Mouse (Mus musculus) MEL (cell line): ENCODE results near the gene Sapcd2. TPM values are rescaled to one million over a fixed set of nuclear protein-coding genes. Genes with fewer than 3 reads are reported as not detected.

ENCODE experiments used
- DNase-seq: peaks from one replicate; pipeline ENCODE4 v3.0.0; 2011; ENCODE audit warnings: low read depth, low spot score
- H3K27ac ChIP-seq: 2 replicates; pipeline ENCODE4 v1.5.1; 2012; ENCODE audit warnings: low read depth, mild to moderate bottlenecking, control low read depth, low read length, moderate library complexity; ENCODE audit not compliant: control insufficient read depth
- H3K27me3 ChIP-seq, 2 experiments: fragments of 150-350 bp in 1 of 2; sonication (generic) in 1 of 2; 2 replicates each; pipeline ENCODE4 v1.6.1; 2012; ENCODE audit warnings: low read length in 2 of 2, mild to moderate bottlenecking in 2 of 2, improper control_type of control experiment in 1 of 2, moderate library complexity in 1 of 2; ENCODE audit not compliant: insufficient read depth in 2 of 2, control insufficient read depth in 1 of 2
- H3K36me3 ChIP-seq, 2 experiments: 2 replicates each; pipeline ENCODE4 v1.6.1; 2012 to 2014; ENCODE audit warnings: low read length in 2 of 2, improper control_type of control experiment in 1 of 2, inconsistent platforms in 1 of 2, mild to moderate bottlenecking in 1 of 2; ENCODE audit not compliant: insufficient read depth in 2 of 2, control insufficient read depth in 1 of 2
- H3K4me1 ChIP-seq, 2 experiments: fragments of 150-350 bp in 1 of 2; sonication (generic) in 1 of 2; 2 replicates each; pipeline ENCODE4 v1.6.1; 2012; ENCODE audit warnings: low read length in 2 of 2, improper control_type of control experiment in 1 of 2, mild to moderate bottlenecking in 1 of 2; ENCODE audit not compliant: insufficient read depth in 2 of 2, control insufficient read depth in 1 of 2
- H3K4me3 ChIP-seq, 2 experiments: fragments of 150-350 bp in 1 of 2; sonication (generic) in 1 of 2; 2 replicates each; pipeline ENCODE4 v1.5.1; 2012; ENCODE audit warnings: low read depth in 2 of 2, low read length in 2 of 2, mild to moderate bottlenecking in 2 of 2, moderate library complexity in 2 of 2, control low read depth in 1 of 2, improper control_type of control experiment in 1 of 2; ENCODE audit not compliant: control insufficient read depth in 1 of 2, insufficient read depth in 1 of 2
- H3K79me2 ChIP-seq: 2 replicates; pipeline ENCODE4 v1.6.1; 2012; ENCODE audit warnings: mild to moderate bottlenecking, low read length, moderate library complexity; ENCODE audit not compliant: control insufficient read depth, poor library complexity, insufficient read depth
- H3K9ac ChIP-seq: 2 replicates; pipeline ENCODE4 v1.6.1; 2012; ENCODE audit warnings: low read depth, mild to moderate bottlenecking, control low read depth, low read length, moderate library complexity; ENCODE audit not compliant: control insufficient read depth, poor library complexity, severe bottlenecking
- H3K9me3 ChIP-seq: fragments of 150-350 bp; sonication (generic); replicated peaks from 2 replicates; pipeline ENCODE4 v1.6.1; 2012; ENCODE audit warnings: mild to moderate bottlenecking, low read length, improper control_type of control experiment, moderate library complexity; ENCODE audit not compliant: insufficient read depth
- ELF1 ChIP-seq: IDR thresholded peaks from 2 replicates; pipeline ENCODE4 v1.6.1; 2014; ENCODE audit warnings: low read depth, mild to moderate bottlenecking, inconsistent platforms, low read length, improper control_type of control experiment, moderate library complexity
- ETS1 ChIP-seq: IDR thresholded peaks from 2 replicates; pipeline ENCODE4 v1.6.1; 2012; ENCODE audit warnings: low read depth, mild to moderate bottlenecking, inconsistent platforms, low read length, improper control_type of control experiment, moderate library complexity
- GABPA ChIP-seq: IDR thresholded peaks from 2 replicates; pipeline ENCODE4 v1.6.1; 2012; ENCODE audit warnings: low read depth, mild to moderate bottlenecking, inconsistent platforms, low read length, improper control_type of control experiment, moderate library complexity
- GATA1 ChIP-seq: IDR thresholded peaks from 2 replicates; pipeline ENCODE4 v1.6.1; 2011; ENCODE audit warnings: low read depth, low read length, improper control_type of control experiment
- HCFC1 ChIP-seq: IDR thresholded peaks from 2 replicates; pipeline ENCODE4 v1.6.1; 2012; ENCODE audit warnings: low read depth, mild to moderate bottlenecking, inconsistent platforms, low read length, improper control_type of control experiment, moderate library complexity
- MAX ChIP-seq: IDR thresholded peaks from 2 replicates; pipeline ENCODE4 v1.6.1; 2011; ENCODE audit warnings: low read length, improper control_type of control experiment
- MAZ ChIP-seq: IDR thresholded peaks from 2 replicates; pipeline ENCODE4 v1.6.1; 2012; ENCODE audit warnings: low read depth, mild to moderate bottlenecking, inconsistent platforms, low read length, improper control_type of control experiment
- MXI1 ChIP-seq: IDR thresholded peaks from 2 replicates; pipeline ENCODE4 v1.6.1; 2011; ENCODE audit warnings: mild to moderate bottlenecking, low read depth, low read length, improper control_type of control experiment
- MYC ChIP-seq: IDR thresholded peaks from 2 replicates; pipeline ENCODE4 v1.6.1; 2011; ENCODE audit warnings: low read depth, mild to moderate bottlenecking, low read length, improper control_type of control experiment, moderate library complexity
- NELFE ChIP-seq: IDR thresholded peaks from 2 replicates; pipeline ENCODE4 v1.6.1; 2011; ENCODE audit warnings: low read depth, low read length, improper control_type of control experiment
- NRF1 ChIP-seq: IDR thresholded peaks from 2 replicates; pipeline ENCODE4 v1.6.1; 2014; ENCODE audit warnings: low read depth, mild to moderate bottlenecking, inconsistent platforms, low read length, improper control_type of control experiment, moderate library complexity; ENCODE audit not compliant: poor library complexity, insufficient read depth, severe bottlenecking
- POLR2A ChIP-seq, 2 experiments: IDR thresholded peaks; 2 replicates each; pipeline ENCODE4 v1.6.1; 2011 to 2012; ENCODE audit warnings: low read length in 2 of 2, mild to moderate bottlenecking in 2 of 2, control low read depth in 1 of 2, improper control_type of control experiment in 1 of 2, low read depth in 1 of 2, moderate library complexity in 1 of 2; ENCODE audit not compliant: control insufficient read depth in 1 of 2, insufficient read depth in 1 of 2, poor library complexity in 1 of 2
- POLR2AphosphoS2 ChIP-seq: IDR thresholded peaks from 2 replicates; pipeline ENCODE4 v1.6.1; 2011; ENCODE audit warnings: low read length, improper control_type of control experiment
- RAD21 ChIP-seq: IDR thresholded peaks from 2 replicates; pipeline ENCODE4 v1.6.1; 2011; ENCODE audit warnings: mild to moderate bottlenecking, low read depth, low read length, improper control_type of control experiment
- SIN3A ChIP-seq: IDR thresholded peaks from 2 replicates; pipeline ENCODE4 v1.6.1; 2012; ENCODE audit warnings: low read length, improper control_type of control experiment, inconsistent platforms
- SMC3 ChIP-seq: IDR thresholded peaks from 2 replicates; pipeline ENCODE4 v1.6.1; 2011; ENCODE audit warnings: low read depth, low read length, improper control_type of control experiment
- TBP ChIP-seq: IDR thresholded peaks from 2 replicates; pipeline ENCODE4 v1.8.0; 2011; ENCODE audit warnings: low read depth, low read length, improper control_type of control experiment
- USF1 ChIP-seq: IDR thresholded peaks from 2 replicates; pipeline ENCODE4 v1.6.1; 2014; ENCODE audit warnings: low read depth, mild to moderate bottlenecking, inconsistent platforms, low read length, improper control_type of control experiment, moderate library complexity
- USF2 ChIP-seq, 2 experiments: IDR thresholded peaks; 2 replicates each; pipeline ENCODE4 v1.6.1; 2011 to 2012; ENCODE audit warnings: improper control_type of control experiment in 2 of 2, low read length in 2 of 2, borderline replicate concordance in 1 of 2, inconsistent platforms in 1 of 2, low read depth in 1 of 2, mild to moderate bottlenecking in 1 of 2; ENCODE audit not compliant: insufficient read depth in 1 of 2
- ZC3H11A ChIP-seq: IDR thresholded peaks from 2 replicates; pipeline ENCODE4 v1.6.1; 2012; ENCODE audit warnings: low read depth, mild to moderate bottlenecking, inconsistent platforms, low read length, improper control_type of control experiment
- polyA plus RNA-seq, 2 experiments: library from polyadenylated mRNA; stranded (reverse) in 1 of 2; unstranded in 1 of 2; fragments of >175 nt in 1 of 2; fragments of >200 nt in 1 of 2; gene quantifications; 2 replicates each; pipeline versions ENCODE4 v1.2.1 to v1.2.4; 2012; ENCODE audit warnings: low replicate concordance in 2 of 2, low read depth in 1 of 2; ENCODE audit not compliant: insufficient read length in 2 of 2, insufficient read depth in 1 of 2, missing spikeins in 1 of 2
- total RNA-seq: library from RNA; depleted of rRNA; stranded (reverse); fragments of 300-350 nt; gene quantifications from 2 replicates; pipeline ENCODE4 v1.2.3, GENCODE M21; 2012

Sapcd2 gene
- total and polyA plus RNA-seq, 3 experiments, result 51.9 to 58.2 TPM; not detected in 1

DNA sequence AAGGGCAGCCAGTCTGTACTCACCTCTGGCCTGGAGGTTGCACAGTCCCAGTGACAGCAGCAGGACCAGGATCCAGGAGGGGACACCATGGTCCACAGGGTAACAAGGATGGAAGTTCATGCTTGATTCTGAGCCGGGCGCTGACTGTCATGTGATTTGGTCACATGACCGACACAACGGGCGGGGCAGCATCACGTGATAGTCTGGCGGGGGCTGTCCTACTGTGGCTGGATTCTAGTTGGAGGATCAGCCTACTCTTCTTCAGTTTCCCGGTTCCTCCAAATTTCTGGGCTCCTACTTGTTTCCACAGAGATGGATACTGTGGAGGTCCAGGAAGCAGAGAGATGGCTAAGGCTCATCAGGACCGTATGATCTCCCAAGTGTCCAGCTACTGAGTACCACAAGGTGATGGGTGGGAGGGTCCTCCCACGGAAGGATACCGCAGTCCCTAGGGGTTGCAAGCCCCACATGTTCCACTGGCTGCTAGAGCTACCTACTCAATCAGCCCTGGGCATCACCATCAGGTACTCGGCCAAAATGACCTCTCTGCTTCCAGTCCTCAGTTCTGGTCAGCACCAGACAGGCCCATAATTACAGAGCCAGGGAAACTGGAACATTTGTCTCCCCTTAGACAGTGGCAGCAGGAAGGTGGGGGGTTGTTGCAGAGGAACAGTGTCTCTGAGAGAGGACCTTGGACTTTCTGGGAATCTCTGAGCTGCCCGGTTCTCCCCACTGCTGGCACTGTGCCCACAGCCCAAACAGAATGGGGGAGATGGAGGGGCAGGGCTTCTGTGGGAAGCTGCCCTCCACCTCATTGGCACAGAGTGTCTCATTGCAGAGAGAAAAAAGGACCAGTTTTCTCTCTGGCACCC lies 15.7 kb upstream of the Sapcd2 start, which contains the start of gene Dpp7:
Dpp7 (minus strand) TSS at position 152 of the 872 bp plus-strand sequence.
- H3K36me3 ChIP-seq, result no peaks in the 10 kb centered on the region; a peak in 1 of 4 replicates
- no peaks in the 10 kb centered on the region for H3K9me3 ChIP-seq
- TF ChIP-seq SIN3A (peak; percentile 100), USF2 (IDR thresholded peaks at IDR 0.05; ENCODE audit: borderline replicate concordance in 1 of 2, insufficient read depth in 1 of 2, low read depth in 1 of 2, low read length in 2 of 2) (peak; percentile 100), NRF1 (no peak), MXI1 (peak; percentile 91), MAX (peak; percentile 96), MYC (no peak), RAD21 (no peak), ETS1 (peak; percentile 60; the same call in 1 of the 2 replicates), TBP (peak; percentile 56; the same call in 1 of the 2 replicates), MAZ (peak; percentile 97; the same call in 1 of the 2 replicates), HCFC1 (peak; percentile 85), NELFE (peak; percentile 63), GATA1 (no peak), POLR2AphosphoS2 (peak; percentile 59; the same call in 1 of the 2 replicates), ELF1 (peak; percentile 28), USF1 (peak; percentile 99), POLR2A (IDR thresholded peaks at IDR 0.05; ENCODE audit: control insufficient read depth in 1 of 2, insufficient read depth in 1 of 2, low read depth in 1 of 2, low read length in 2 of 2, poor library complexity in 1 of 2) (peak; percentile 35 to 77)
- TF ChIP-seq, all 39 proteins: peak for 13
- Histone ChIP-seq H3K4me3 (peak within 1 kb of the TSS; percentile 70 to 90), H3K27ac (peak within 1 kb of the TSS; percentile 15; the same call in 1 of the 2 replicates), H3K9ac (peak within 1 kb of the TSS; percentile 75), H3K27me3 (no peaks in the 10 kb centered on the region), H3K4me1 (peaks cover 0 to 12% of the 10 kb centered on the region in 2 experiments; a peak in 2 of 4 replicates), H3K79me2 (peaks cover 7% of the 10 kb centered on the region)
- DNase-seq, result peak; percentile 95

GRCm38 (mm10) chr2:25359848-25360247 lies 12.3 kb upstream of the Sapcd2 start:
- Histone ChIP-seq H3K4me1 (peaks cover 0 to 19% of the 10 kb centered on the region in 2 experiments; a peak in 3 of 4 replicates), H3K27me3 (no peaks in the 10 kb centered on the region), H3K79me2 (peaks cover 7% of the 10 kb centered on the region), H3K4me3 (no peak overlapping the region), H3K36me3 (no peaks in the 10 kb centered on the region; a peak in 2 of 4 replicates), H3K27ac (no peak overlapping the region), H3K9ac (no peak overlapping the region), H3K9me3 (no peaks in the 10 kb centered on the region)
- no peak for DNase-seq
- TF ChIP-seq RAD21 (no peak), SMC3 (no peak), USF1 (no peak), NELFE (no peak), SIN3A (no peak), ELF1 (no peak), ZC3H11A (no peak), GABPA (no peak), MXI1 (no peak), GATA1 (no peak)
